Mouse (Mus musculus): Measurements from ENCODE around the gene Fam168a. TPM values are rescaled to one million over a fixed set of nuclear protein-coding genes. Genes with fewer than 3 reads are reported as not detected.
A peak's percentile ranks its signal among the peaks of the same experiment; 100 is the strongest.

Gene Fam168a
- polyA plus RNA-seq, 1 experiment from 2014 or later: 117 TPM

- H3K36me3 ChIP-seq: no peaks in the 10 kb centered on the region
- H3K27me3 ChIP-seq: no peaks in the 10 kb centered on the region
- ATAC-seq (ENCODE audit: low FRiP score, low read depth): no peak
- peaks cover 12% of the 10 kb centered on the region for H3K4me1 ChIP-seq (replicated peaks)
- H3K4me3 ChIP-seq: peak overlapping the region; percentile 88
- peak overlapping the region; percentile 82 for H3K9ac ChIP-seq
- no peak overlapping the region for H3K27ac ChIP-seq (replicated peaks)
- H3K9me3 ChIP-seq: no peaks in the 10 kb centered on the region
- H3K4me2 ChIP-seq: peak overlapping the region; percentile 97
- WGBS: 8% methylated on average over 4 of the region's 4 CpGs
Observed at GRCm38 (mm10) chr7:100862353-100862752, 155.9 kb downstream of the Fam168a start.

GRCm38 (mm10) chr7:100862828-100863638, 156.6 kb downstream of the Fam168a start, which contains the start of gene Relt:
Gene Relt, minus strand, starts transcription at chr7:100863446.
- Histone ChIP-seq H3K4me2 (peak within 1 kb of the TSS; percentile 97), H3K36me3 (no peaks in the 10 kb centered on the region), H3K9me3 (no peaks in the 10 kb centered on the region), H3K27me3 (no peaks in the 10 kb centered on the region), H3K4me3 (peak within 1 kb of the TSS; percentile 88), H3K27ac (replicated peaks) (peak within 1 kb of the TSS; percentile 85), H3K4me1 (replicated peaks) (peaks cover 12% of the 10 kb centered on the region), H3K9ac (peak within 1 kb of the TSS; percentile 82)
- ATAC-seq (ENCODE audit: low FRiP score, low read depth): peak; percentile 89
- under 1% methylated on average over 82 of the region's 91 CpGs for WGBS

- 10% methylated on average over 3 of the region's 3 CpGs for WGBS
- no peak overlapping the region for H3K4me3 ChIP-seq
- H3K9ac ChIP-seq: no peak overlapping the region
- peaks cover 10% of the 10 kb centered on the region for H3K4me1 ChIP-seq (replicated peaks)
- no peaks in the 10 kb centered on the region for H3K36me3 ChIP-seq
- no peak for ATAC-seq (ENCODE audit: low FRiP score, low read depth)
- H3K27ac ChIP-seq (replicated peaks): no peak overlapping the region
- H3K9me3 ChIP-seq: no peaks in the 10 kb centered on the region
- no peak overlapping the region for H3K4me2 ChIP-seq
- H3K27me3 ChIP-seq: no peaks in the 10 kb centered on the region
Observed at GRCm38 (mm10) chr7:100866675-100867074, 160.2 kb downstream of the Fam168a start.

GRCm38 (mm10) chr7:100867561-100867960, 161.1 kb downstream of the Fam168a start:
- ATAC-seq (ENCODE audit: low FRiP score, low read depth): no peak
- H3K4me1 ChIP-seq (replicated peaks): peaks cover 1% of the 10 kb centered on the region; the same call in 1 of the 2 replicates
- no peak overlapping the region for H3K4me3 ChIP-seq
- H3K36me3 ChIP-seq: 0 out of 2 replicates have a peak, but pooled peaks cover 2% of the 10 kb centered on the region
- no peak overlapping the region for H3K4me2 ChIP-seq
- H3K9ac ChIP-seq: no peak overlapping the region
- no peak overlapping the region for H3K27ac ChIP-seq (replicated peaks)
- WGBS: 63% methylated on average over 2 of the region's 2 CpGs
- H3K27me3 ChIP-seq: no peaks in the 10 kb centered on the region
- H3K9me3 ChIP-seq: no peaks in the 10 kb centered on the region

- Histone ChIP-seq H3K27me3 (no peaks in the 10 kb centered on the region), H3K36me3 (peaks cover 7% of the 10 kb centered on the region; the same call in 1 of the 2 replicates), H3K4me1 (replicated peaks) (no peaks in the 10 kb centered on the region), H3K9me3 (no peaks in the 10 kb centered on the region), H3K4me3 (no peak overlapping the region), H3K4me2 (no peak overlapping the region), H3K9ac (no peak overlapping the region), H3K27ac (replicated peaks) (no peak overlapping the region)
- WGBS: 76% methylated on average over 4 of the region's 4 CpGs
- ATAC-seq (ENCODE audit: low FRiP score, low read depth): no peak
Observed at GRCm38 (mm10) chr7:100868551-100868950, 162.1 kb downstream of the Fam168a start.

GRCm38 (mm10) chr7:100869877-100870629, 163.6 kb downstream of the Fam168a start:
- Histone ChIP-seq H3K4me2 (no peak overlapping the region), H3K4me3 (no peak overlapping the region), H3K4me1 (replicated peaks) (no peaks in the 10 kb centered on the region), H3K36me3 (peaks cover 7% of the 10 kb centered on the region; the same call in 1 of the 2 replicates), H3K27me3 (no peaks in the 10 kb centered on the region), H3K9ac (no peak overlapping the region), H3K27ac (replicated peaks) (no peak overlapping the region), H3K9me3 (no peaks in the 10 kb centered on the region)
- WGBS: 87% methylated on average over 8 of the region's 8 CpGs
- ATAC-seq (ENCODE audit: low FRiP score, low read depth): peak; percentile 35; the same call in 1 of the 2 replicates

GRCm38 (mm10) chr7:100871355-100871754, 164.9 kb downstream of the Fam168a start:
- no peaks in the 10 kb centered on the region for H3K27me3 ChIP-seq
- no peak for ATAC-seq (ENCODE audit: low FRiP score, low read depth)
- H3K4me2 ChIP-seq: no peak overlapping the region
- H3K9me3 ChIP-seq: no peaks in the 10 kb centered on the region
- no peak overlapping the region for H3K9ac ChIP-seq
- H3K4me3 ChIP-seq: no peak overlapping the region
- H3K27ac ChIP-seq (replicated peaks): no peak overlapping the region
- H3K4me1 ChIP-seq (replicated peaks): no peaks in the 10 kb centered on the region
- H3K36me3 ChIP-seq: peaks cover 7% of the 10 kb centered on the region
- 90% methylated on average over 4 of the region's 4 CpGs for WGBS

- no peak overlapping the region for H3K9ac ChIP-seq
- no peak for ATAC-seq (ENCODE audit: low FRiP score, low read depth)
- H3K27me3 ChIP-seq: no peaks in the 10 kb centered on the region
- no peak overlapping the region for H3K4me3 ChIP-seq
- H3K9me3 ChIP-seq: no peaks in the 10 kb centered on the region
- H3K36me3 ChIP-seq: peaks cover 9% of the 10 kb centered on the region
- H3K4me1 ChIP-seq (replicated peaks): no peaks in the 10 kb centered on the region
- WGBS: 85% methylated on average over 5 of the region's 5 CpGs
- no peak overlapping the region for H3K4me2 ChIP-seq
- no peak overlapping the region for H3K27ac ChIP-seq (replicated peaks)
Observed at GRCm38 (mm10) chr7:100871892-100872291, 165.5 kb downstream of the Fam168a start.

GRCm38 (mm10) chr7:100873197-100873596, 166.8 kb downstream of the Fam168a start:
- no peak overlapping the region for H3K4me3 ChIP-seq
- no peaks in the 10 kb centered on the region for H3K4me1 ChIP-seq (replicated peaks)
- H3K9ac ChIP-seq: no peak overlapping the region
- H3K4me2 ChIP-seq: no peak overlapping the region
- no peak overlapping the region for H3K27ac ChIP-seq (replicated peaks)
- H3K27me3 ChIP-seq: no peaks in the 10 kb centered on the region
- H3K36me3 ChIP-seq: peaks cover 22% of the 10 kb centered on the region
- WGBS: 94% methylated on average over 13 of the region's 13 CpGs
- ATAC-seq (ENCODE audit: low FRiP score, low read depth): no peak
- H3K9me3 ChIP-seq: no peaks in the 10 kb centered on the region

GRCm38 (mm10) chr7:100875822-100876221, 169.4 kb downstream of the Fam168a start:
- no peak overlapping the region for H3K4me2 ChIP-seq
- no peaks in the 10 kb centered on the region for H3K27me3 ChIP-seq
- no peak for ATAC-seq (ENCODE audit: low FRiP score, low read depth)
- no peak overlapping the region for H3K4me3 ChIP-seq
- H3K36me3 ChIP-seq: peaks cover 25% of the 10 kb centered on the region
- WGBS: 63% methylated on average over 1 of the region's 1 CpGs
- H3K4me1 ChIP-seq (replicated peaks): no peaks in the 10 kb centered on the region
- no peak overlapping the region for H3K9ac ChIP-seq
- no peaks in the 10 kb centered on the region for H3K9me3 ChIP-seq
- no peak overlapping the region for H3K27ac ChIP-seq (replicated peaks)

- H3K36me3 ChIP-seq: peaks cover 30% of the 10 kb centered on the region
- H3K4me2 ChIP-seq: no peak overlapping the region
- H3K9me3 ChIP-seq: no peaks in the 10 kb centered on the region
- H3K9ac ChIP-seq: no peak overlapping the region
- no peak for ATAC-seq (ENCODE audit: low FRiP score, low read depth)
- H3K4me3 ChIP-seq: no peak overlapping the region
- H3K4me1 ChIP-seq (replicated peaks): no peaks in the 10 kb centered on the region
- H3K27me3 ChIP-seq: no peaks in the 10 kb centered on the region
- no peak overlapping the region for H3K27ac ChIP-seq (replicated peaks)
- WGBS: 95% methylated on average over 13 of the region's 13 CpGs
Observed at GRCm38 (mm10) chr7:100876293-100876692, 169.9 kb downstream of the Fam168a start.

GRCm38 (mm10) chr7:100876771-100877170, 170.3 kb downstream of the Fam168a start:
- 93% methylated on average over 9 of the region's 9 CpGs for WGBS
- H3K36me3 ChIP-seq: peaks cover 34% of the 10 kb centered on the region
- H3K9ac ChIP-seq: no peak overlapping the region
- H3K27ac ChIP-seq (replicated peaks): no peak overlapping the region
- no peak for ATAC-seq (ENCODE audit: low FRiP score, low read depth)
- H3K4me3 ChIP-seq: no peak overlapping the region
- no peak overlapping the region for H3K4me2 ChIP-seq
- H3K27me3 ChIP-seq: no peaks in the 10 kb centered on the region
- H3K4me1 ChIP-seq (replicated peaks): no peaks in the 10 kb centered on the region
- no peaks in the 10 kb centered on the region for H3K9me3 ChIP-seq

All from hindbrain, embryonic 15.5 days (tissue).